Mouse (Mus musculus) heart, postnatal 0 days (tissue): Measurements from ENCODE around the gene Srr.
A peak's percentile ranks its signal among the peaks of the same experiment; 100 is the strongest.

Experiments used
- CTCF ChIP-seq: IDR thresholded peaks from 2 replicates; pipeline ENCODE4 v1.5.1; 2016; ENCODE audit warnings: antibody characterized with exemption, control low read depth, low read depth
- EP300 ChIP-seq: IDR thresholded peaks from 2 replicates; pipeline ENCODE4 v1.6.1; 2016; ENCODE audit warnings: antibody characterized with exemption, low read depth

DNA sequence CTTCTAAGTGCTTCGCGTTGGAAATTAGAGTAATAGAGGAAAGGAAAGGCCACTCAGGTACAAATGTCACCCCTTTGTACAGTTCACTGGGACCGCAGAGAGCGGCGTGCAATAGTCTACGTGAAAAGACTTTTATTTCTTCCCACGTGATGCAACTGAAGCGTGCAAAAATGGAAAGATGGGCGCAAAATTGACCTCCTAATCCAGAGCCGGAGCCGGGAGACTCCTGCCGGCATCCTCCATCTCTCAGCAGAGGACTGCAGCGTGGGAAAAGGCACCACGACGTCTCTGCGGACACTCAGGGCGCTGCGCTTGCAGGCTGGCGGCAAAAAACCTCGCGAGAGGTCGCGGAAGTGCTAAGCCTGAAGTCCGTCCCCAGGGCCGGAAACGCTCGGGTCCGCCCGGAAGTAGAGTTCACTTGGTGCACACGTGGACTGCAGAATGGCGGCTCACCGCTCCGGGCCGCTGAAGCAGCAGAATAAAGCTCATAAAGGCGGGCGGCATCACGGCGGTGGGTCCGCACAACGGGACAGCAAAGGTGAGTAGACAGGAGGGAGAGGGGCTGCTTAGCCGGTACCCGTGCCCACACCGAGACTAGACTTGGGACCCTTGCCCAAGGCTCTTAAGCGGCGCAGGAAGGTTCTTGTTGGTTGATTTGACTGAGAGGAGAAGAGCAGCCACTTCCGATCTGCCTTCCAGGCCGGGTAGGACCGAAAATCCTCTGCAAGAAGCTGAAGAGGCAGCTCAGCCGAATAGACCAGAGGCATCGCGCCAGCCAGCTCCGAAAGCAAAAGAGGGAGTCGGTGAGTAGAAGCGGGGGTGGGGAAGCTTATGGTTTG lies 27.9 kb downstream of the Srr start, which contains the start of gene Tsr1:
- TF ChIP-seq EP300 = 0 out of 2 replicates have a peak, but pooled peaks have one; percentile 47
- TF ChIP-seq CTCF = 0 out of 2 replicates have a peak, but pooled peaks have one; percentile 10
